Mouse (Mus musculus) kidney, adult 9 months (tissue): ENCODE measurements around the gene Gm14226.
A peak's percentile ranks its signal among the peaks of the same experiment; 100 is the strongest.
"Not testable (repeated sequence)": the region's sequence is repeated elsewhere in the genome, so short reads cannot be mapped to it uniquely, and the experiment has no call there.

ENCODE experiments used
- DNase-seq: peaks from one replicate; pipeline ENCODE4 v3.0.0; 2022

Gene Gm14226

GRCm38 (mm10) chr2:155050108-155050503 lies 32.0 kb downstream of the Gm14226 start:
- peak; percentile 36 for DNase-seq

DNA sequence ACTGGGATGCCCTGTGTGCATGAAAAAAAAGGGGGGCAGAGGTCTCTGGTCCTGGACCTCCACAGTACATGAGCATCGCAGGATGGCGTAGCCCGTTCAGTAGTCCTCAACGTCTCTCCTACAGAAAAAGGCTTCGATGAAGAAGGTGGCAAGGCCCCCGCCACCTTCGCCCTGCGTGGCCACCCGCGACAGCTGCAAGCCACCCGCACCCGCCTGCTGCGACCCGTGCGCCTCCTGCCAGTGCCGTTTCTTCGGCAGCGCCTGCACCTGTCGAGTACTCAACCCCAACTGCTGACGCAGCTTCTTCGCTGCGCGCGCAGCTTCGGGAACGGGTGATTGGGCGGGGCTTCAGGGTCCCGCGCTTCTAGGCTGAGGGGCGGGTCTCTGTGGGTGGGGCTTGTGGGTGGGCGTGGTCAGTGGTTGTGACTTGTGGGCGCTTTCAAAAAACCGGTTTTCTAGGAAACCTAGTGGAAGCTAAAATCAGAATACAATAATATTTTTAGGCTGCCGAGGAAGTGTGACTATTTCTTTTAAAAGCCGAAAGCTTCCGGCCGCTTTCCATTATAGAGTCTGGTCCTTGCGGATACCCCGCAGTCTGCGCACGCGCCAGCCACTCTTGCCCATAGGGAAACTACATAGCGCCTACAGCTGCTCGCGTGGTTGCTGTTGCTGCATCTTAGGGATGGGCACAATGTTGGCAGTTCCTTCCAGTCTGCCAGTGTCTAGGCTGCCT lies 32.6 kb downstream of the Gm14226 start:
- peak; percentile 93 for DNase-seq

GRCm38 (mm10) chr2:155051622-155052351 lies 33.7 kb downstream of the Gm14226 start:
- no peak for DNase-seq

DNA sequence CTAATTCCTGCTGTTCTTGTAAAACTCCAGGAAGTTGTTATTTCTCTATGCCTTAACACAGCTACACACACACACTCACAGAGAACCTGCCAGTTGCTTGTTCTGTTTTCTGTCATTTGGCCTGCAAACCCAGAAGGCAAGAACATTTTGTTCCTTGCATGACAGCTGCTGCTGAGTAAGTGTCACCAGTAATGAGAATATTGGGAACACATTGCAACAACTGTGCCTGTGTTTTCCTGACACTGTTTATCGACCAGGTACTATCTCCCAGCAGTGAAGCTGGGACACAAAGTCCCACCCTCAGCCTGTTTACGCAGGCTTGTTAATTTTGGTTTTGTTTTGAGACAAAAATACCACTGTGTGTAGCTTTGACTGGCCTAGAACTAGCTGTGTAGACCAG lies 34.6 kb downstream of the Gm14226 start:
- DNase-seq = no peak

GRCm38 (mm10) chr2:155053512-155053911 lies 35.4 kb downstream of the Gm14226 start:
- not testable (repeated sequence) for DNase-seq

DNA sequence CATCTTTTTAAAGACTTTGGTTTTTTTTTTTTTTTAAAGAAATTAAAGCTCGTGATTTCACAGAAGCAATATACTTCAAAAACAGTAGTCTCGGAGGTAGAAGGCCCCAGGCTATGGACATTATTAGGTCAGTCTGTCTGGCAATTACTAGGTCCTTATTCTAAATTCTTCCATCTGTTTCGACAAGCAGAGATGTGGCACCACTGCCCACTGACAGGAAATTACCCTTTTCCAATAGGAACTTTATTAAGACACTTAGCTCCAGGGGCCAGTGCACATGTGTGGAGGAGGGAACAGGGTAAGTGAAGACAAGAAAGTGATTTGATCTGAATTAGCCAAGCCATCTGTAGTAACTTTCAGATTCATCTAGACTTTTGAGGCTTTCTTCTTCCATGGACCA lies 36.6 kb downstream of the Gm14226 start:
- no peak for DNase-seq

- no peak for DNase-seq
These were observed 38.1 kb downstream of the Gm14226 start for GRCm38 (mm10) chr2:155056076-155056578.

GRCm38 (mm10) chr2:155057361-155057760 lies 39.3 kb downstream of the Gm14226 start:
- no peak for DNase-seq

- DNase-seq = no peak
These were observed 53.0 kb downstream of the Gm14226 start for GRCm38 (mm10) chr2:155071027-155071426.

DNA sequence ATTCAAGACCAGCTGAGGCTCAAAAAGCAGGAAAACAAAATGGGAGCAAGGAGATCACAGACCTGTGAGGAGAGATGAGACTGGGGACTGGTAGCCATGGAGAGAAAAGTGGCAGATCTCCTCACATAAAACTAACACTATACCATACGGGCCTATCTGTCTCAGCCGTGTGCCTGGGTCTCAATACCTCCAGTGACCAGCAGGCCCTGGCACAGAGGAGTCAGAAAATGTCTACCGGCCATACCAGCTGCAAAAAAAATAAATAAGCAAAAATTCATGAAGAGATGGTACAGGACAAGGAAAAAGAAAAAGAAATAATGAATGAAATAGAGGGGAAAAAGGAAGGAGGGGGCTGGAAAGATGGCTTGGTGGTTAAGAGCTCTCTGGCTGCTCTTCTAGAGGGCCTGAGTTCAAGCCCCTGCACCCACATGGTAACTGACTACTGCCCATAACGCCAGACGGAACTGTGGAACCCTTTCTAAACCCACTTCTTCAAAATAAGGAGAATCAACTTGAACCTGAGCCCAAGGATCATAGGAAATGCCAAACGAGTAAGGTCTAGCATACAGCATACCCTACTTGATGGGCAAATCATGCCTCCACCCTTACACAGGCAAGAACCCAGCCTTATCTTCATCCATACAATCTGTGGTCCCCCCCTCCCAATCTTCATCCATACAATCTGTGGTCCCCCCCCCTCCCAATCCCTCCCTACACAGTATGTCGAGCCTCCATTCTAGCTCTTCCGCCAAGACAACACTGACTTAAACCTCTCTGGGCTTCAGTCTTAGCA lies 54.5 kb downstream of the Gm14226 start:
- DNase-seq = no peak

- no peak for DNase-seq
These were observed 55.3 kb downstream of the Gm14226 start for GRCm38 (mm10) chr2:155073347-155073746.

- peak; percentile 97 for DNase-seq
These were observed 56.1 kb downstream of the Gm14226 start, which contains the start of gene Ahcy for GRCm38 (mm10) chr2:155073978-155074765. Gene Ahcy (minus strand): TSS chr2:155074497.

GRCm38 (mm10) chr2:155074766-155075330 lies 56.8 kb downstream of the Gm14226 start:
- peak; percentile 41 for DNase-seq

- no peak for DNase-seq
These were observed 57.6 kb downstream of the Gm14226 start for GRCm38 (mm10) chr2:155075649-155076048.
